Mouse (Mus musculus): ENCODE measurements at regions not wholly inside any gene's neighbourhood (a gene's known extent, or its start where the extent isn't known, plus 50 kb on each side); places are given as distances from the start of the nearest gene placed in this dataset.

DNA sequence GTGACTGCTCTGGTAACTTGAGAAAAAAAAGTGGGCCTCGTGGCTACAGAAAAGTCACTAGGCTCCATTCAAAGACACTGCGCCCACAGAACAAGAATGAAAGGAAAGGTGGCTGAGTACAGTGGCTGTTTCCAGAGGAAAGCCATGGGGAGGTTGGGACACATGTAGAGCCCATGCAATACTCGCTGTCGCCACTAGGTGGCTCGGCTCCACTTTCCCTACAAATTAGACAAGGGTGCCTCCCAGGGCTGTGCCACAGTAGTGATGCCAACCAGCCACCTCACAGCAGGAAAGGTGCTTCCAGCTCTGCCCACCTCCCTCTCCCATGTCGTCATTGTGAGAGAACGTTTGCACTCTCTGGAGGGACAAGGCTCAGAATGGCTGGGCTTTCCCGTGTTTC lies 185.8 kb upstream of the Kcnab2 start:
- Histone ChIP-seq H3K4me1 (ENCODE audit: control insufficient read depth, insufficient read depth, insufficient read length, low read length) (no peaks in the 10 kb centered on the region), H3K36me3 (ENCODE audit: control insufficient read depth, insufficient read depth, low read length) (no peaks in the 10 kb centered on the region), H3K27me3 (ENCODE audit: control insufficient read depth, insufficient read depth, low read length) (no peaks in the 10 kb centered on the region), H3K27ac (ENCODE audit: insufficient read depth, low read depth, low read length) (no peak overlapping the region), H3K4me3 (ENCODE audit: low read depth, low read length) (no peak overlapping the region)
- 42% methylated on average over 8 of the region's 8 CpGs for WGBS
- TF ChIP-seq CTCF (IDR thresholded peaks at IDR 0.05; ENCODE audit: extremely low read depth, insufficient read length, insufficient replicate concordance, low read depth, low read length) (peak; percentile 37; the same call in 1 of the 2 replicates), POLR2A (IDR thresholded peaks at IDR 0.05; ENCODE audit: low read depth, low read length) (no peak)

DNA sequence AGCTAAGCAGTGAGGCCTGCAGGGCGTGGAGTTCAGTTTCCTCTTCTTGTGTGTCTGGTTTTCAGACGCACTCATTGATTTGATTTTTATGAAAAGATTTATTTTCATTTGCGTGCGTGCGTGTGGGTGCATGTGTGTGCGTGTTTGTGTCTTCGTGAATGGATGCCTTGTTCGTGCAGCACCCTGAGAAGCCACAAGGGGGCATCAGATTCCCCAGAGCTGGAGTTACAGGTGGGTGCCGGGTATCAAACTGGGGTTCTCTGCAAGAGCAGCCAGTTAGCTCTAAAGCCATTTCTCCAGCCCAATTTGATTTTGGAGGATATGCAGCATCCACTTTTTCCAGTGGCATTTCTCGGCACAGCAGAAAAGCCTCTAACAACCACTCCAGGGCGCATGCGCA lies 185.4 kb upstream of the Kcnab2 start:
- Histone ChIP-seq H3K27me3 (ENCODE audit: control insufficient read depth, insufficient read depth, low read length) (no peaks in the 10 kb centered on the region), H3K36me3 (ENCODE audit: control insufficient read depth, insufficient read depth, low read length) (no peaks in the 10 kb centered on the region), H3K27ac (ENCODE audit: insufficient read depth, low read depth, low read length) (no peak overlapping the region), H3K4me1 (ENCODE audit: control insufficient read depth, insufficient read depth, insufficient read length, low read length) (no peaks in the 10 kb centered on the region), H3K4me3 (ENCODE audit: low read depth, low read length) (no peak overlapping the region)
- WGBS, result 93% methylated on average over 12 of the region's 12 CpGs
- TF ChIP-seq CTCF (IDR thresholded peaks at IDR 0.05; ENCODE audit: extremely low read depth, insufficient read length, insufficient replicate concordance, low read depth, low read length), result no peak
- no peak for TF ChIP-seq POLR2A (IDR thresholded peaks at IDR 0.05; ENCODE audit: low read depth, low read length)

DNA sequence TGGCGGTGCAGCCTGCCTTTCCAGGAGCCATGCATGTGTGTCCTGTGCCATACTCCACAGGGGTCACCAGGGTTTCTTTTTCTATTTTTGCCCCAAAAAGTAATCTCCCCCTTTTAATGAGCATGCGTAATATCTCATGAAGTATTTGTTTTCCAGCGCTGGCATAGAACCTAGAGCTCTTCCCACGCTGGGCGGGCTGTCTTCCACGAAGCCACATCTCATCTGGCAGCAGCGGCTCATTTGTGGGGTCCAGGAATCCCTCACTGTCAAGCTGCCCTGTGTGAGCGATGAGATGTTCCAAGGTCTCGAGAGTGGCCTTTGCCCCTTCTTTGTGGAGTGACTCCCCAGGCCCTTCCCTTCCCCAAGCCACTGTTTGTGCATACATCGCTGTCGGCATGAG lies 184.8 kb upstream of the Kcnab2 start:
- 86% methylated on average over 11 of the region's 11 CpGs for WGBS
- no peak for TF ChIP-seq POLR2A (IDR thresholded peaks at IDR 0.05; ENCODE audit: low read depth, low read length)
- TF ChIP-seq CTCF (IDR thresholded peaks at IDR 0.05; ENCODE audit: extremely low read depth, insufficient read length, insufficient replicate concordance, low read depth, low read length), result no peak
- Histone ChIP-seq H3K27me3 (ENCODE audit: control insufficient read depth, insufficient read depth, low read length) (no peaks in the 10 kb centered on the region), H3K36me3 (ENCODE audit: control insufficient read depth, insufficient read depth, low read length) (no peaks in the 10 kb centered on the region), H3K27ac (ENCODE audit: insufficient read depth, low read depth, low read length) (no peak overlapping the region), H3K4me3 (ENCODE audit: low read depth, low read length) (no peak overlapping the region), H3K4me1 (ENCODE audit: control insufficient read depth, insufficient read depth, insufficient read length, low read length) (no peaks in the 10 kb centered on the region)

DNA sequence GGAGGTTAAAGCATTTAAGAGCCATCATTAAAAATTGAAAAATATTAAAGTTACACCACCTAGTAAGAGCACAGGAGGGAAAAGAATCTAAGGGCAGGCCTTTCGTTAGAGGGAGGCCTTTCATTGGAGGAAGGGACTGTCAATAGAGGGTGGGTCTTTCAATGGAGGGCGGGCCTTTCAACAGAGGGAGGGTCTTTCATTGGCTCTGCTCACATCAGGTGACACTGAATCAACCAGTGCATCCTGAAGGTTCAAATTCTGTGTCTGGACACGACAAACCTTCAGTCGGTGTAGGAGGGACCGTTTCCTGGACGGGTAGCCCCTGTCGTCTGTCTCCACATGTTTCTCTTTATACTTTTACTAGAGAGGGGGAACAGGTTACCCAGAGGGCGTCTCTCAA lies 172.5 kb upstream of the Kcnab2 start:
- TF ChIP-seq POLR2A (IDR thresholded peaks at IDR 0.05; ENCODE audit: low read depth, low read length) (no peak), CTCF (IDR thresholded peaks at IDR 0.05; ENCODE audit: extremely low read depth, insufficient read length, insufficient replicate concordance, low read depth, low read length) (no peak)
- 76% methylated on average over 8 of the region's 8 CpGs for WGBS
- H3K27me3 ChIP-seq (ENCODE audit: control insufficient read depth, insufficient read depth, low read length), result no peaks in the 10 kb centered on the region
- no peak overlapping the region for H3K27ac ChIP-seq (ENCODE audit: insufficient read depth, low read depth, low read length)
- no peaks in the 10 kb centered on the region for H3K36me3 ChIP-seq (ENCODE audit: control insufficient read depth, insufficient read depth, low read length)
- no peak overlapping the region for H3K4me3 ChIP-seq (ENCODE audit: low read depth, low read length)
- no peaks in the 10 kb centered on the region for H3K4me1 ChIP-seq (ENCODE audit: control insufficient read depth, insufficient read depth, insufficient read length, low read length)

- 42% methylated on average over 7 of the region's 7 CpGs for WGBS
- no peak for TF ChIP-seq CTCF (IDR thresholded peaks at IDR 0.05; ENCODE audit: extremely low read depth, insufficient read length, insufficient replicate concordance, low read depth, low read length)
- TF ChIP-seq POLR2A (IDR thresholded peaks at IDR 0.05; ENCODE audit: low read depth, low read length), result no peak
- no peak overlapping the region for H3K27ac ChIP-seq (ENCODE audit: insufficient read depth, low read depth, low read length)
- H3K4me3 ChIP-seq (ENCODE audit: low read depth, low read length), result no peak overlapping the region
- H3K4me1 ChIP-seq (ENCODE audit: control insufficient read depth, insufficient read depth, insufficient read length, low read length), result no peaks in the 10 kb centered on the region
- H3K36me3 ChIP-seq (ENCODE audit: control insufficient read depth, insufficient read depth, low read length), result no peaks in the 10 kb centered on the region
- no peaks in the 10 kb centered on the region for H3K27me3 ChIP-seq (ENCODE audit: control insufficient read depth, insufficient read depth, low read length)
Observed at GRCm38 (mm10) chr4:152647620-152648019, 169.9 kb upstream of the Kcnab2 start.

- Histone ChIP-seq H3K27ac (ENCODE audit: insufficient read depth, low read depth, low read length) (no peak overlapping the region), H3K4me3 (ENCODE audit: low read depth, low read length) (no peak overlapping the region), H3K36me3 (ENCODE audit: control insufficient read depth, insufficient read depth, low read length) (no peaks in the 10 kb centered on the region), H3K4me1 (ENCODE audit: control insufficient read depth, insufficient read depth, insufficient read length, low read length) (no peaks in the 10 kb centered on the region), H3K27me3 (ENCODE audit: control insufficient read depth, insufficient read depth, low read length) (no peaks in the 10 kb centered on the region)
- 88% methylated on average over 14 of the region's 14 CpGs for WGBS
- no peak for TF ChIP-seq POLR2A (IDR thresholded peaks at IDR 0.05; ENCODE audit: low read depth, low read length)
- no peak for TF ChIP-seq CTCF (IDR thresholded peaks at IDR 0.05; ENCODE audit: extremely low read depth, insufficient read length, insufficient replicate concordance, low read depth, low read length)
Observed at GRCm38 (mm10) chr4:152647084-152647483, 169.4 kb upstream of the Kcnab2 start.

GRCm38 (mm10) chr4:152637088-152637487 lies 159.4 kb upstream of the Kcnab2 start:
- no peak for TF ChIP-seq POLR2A (IDR thresholded peaks at IDR 0.05; ENCODE audit: low read depth, low read length)
- no peak for TF ChIP-seq CTCF (IDR thresholded peaks at IDR 0.05; ENCODE audit: extremely low read depth, insufficient read length, insufficient replicate concordance, low read depth, low read length)
- no peak overlapping the region for H3K4me3 ChIP-seq (ENCODE audit: low read depth, low read length)
- WGBS, result 70% methylated on average over 6 of the region's 6 CpGs
- H3K36me3 ChIP-seq (ENCODE audit: control insufficient read depth, insufficient read depth, low read length), result no peaks in the 10 kb centered on the region
- no peaks in the 10 kb centered on the region for H3K4me1 ChIP-seq (ENCODE audit: control insufficient read depth, insufficient read depth, insufficient read length, low read length)
- H3K27ac ChIP-seq (ENCODE audit: insufficient read depth, low read depth, low read length), result no peak overlapping the region
- no peaks in the 10 kb centered on the region for H3K27me3 ChIP-seq (ENCODE audit: control insufficient read depth, insufficient read depth, low read length)

DNA sequence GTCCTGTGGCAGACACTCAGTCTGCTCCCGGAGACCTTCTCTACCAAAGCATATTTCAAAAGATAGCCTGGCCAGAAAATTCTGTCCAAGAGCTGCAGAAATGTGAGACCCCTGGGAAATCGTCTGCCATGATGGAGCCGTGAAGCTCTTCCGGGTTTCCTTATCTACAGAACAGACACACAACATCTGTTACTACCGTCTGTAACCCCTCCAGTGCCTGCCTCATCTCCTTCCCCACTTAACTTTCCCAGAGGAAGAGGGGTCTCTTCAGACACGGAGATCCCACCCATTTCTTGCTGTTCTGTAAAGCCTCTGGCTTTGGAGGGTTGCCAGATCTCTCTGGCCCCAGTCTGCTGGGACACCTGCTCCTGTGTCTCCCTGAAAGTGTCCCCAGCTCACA lies 156.2 kb upstream of the Kcnab2 start:
- no peak overlapping the region for H3K4me3 ChIP-seq (ENCODE audit: low read depth, low read length)
- TF ChIP-seq POLR2A (IDR thresholded peaks at IDR 0.05; ENCODE audit: low read depth, low read length) (no peak), CTCF (IDR thresholded peaks at IDR 0.05; ENCODE audit: extremely low read depth, insufficient read length, insufficient replicate concordance, low read depth, low read length) (no peak)

More for the DNA sequence above, 156.2 kb upstream of the Kcnab2 start:
- 43% methylated on average over 6 of the region's 6 CpGs for WGBS
- H3K36me3 ChIP-seq (ENCODE audit: control insufficient read depth, insufficient read depth, low read length), result no peaks in the 10 kb centered on the region
- no peaks in the 10 kb centered on the region for H3K27me3 ChIP-seq (ENCODE audit: control insufficient read depth, insufficient read depth, low read length)
- H3K27ac ChIP-seq (ENCODE audit: insufficient read depth, low read depth, low read length), result no peak overlapping the region
- no peaks in the 10 kb centered on the region for H3K4me1 ChIP-seq (ENCODE audit: control insufficient read depth, insufficient read depth, insufficient read length, low read length)
